Mouse (Mus musculus): ENCODE measurements around the gene Gyg. TPM values are rescaled to one million over a fixed set of nuclear protein-coding genes. Genes with fewer than 3 reads are reported as not detected.
"Not testable (repeated sequence)": the region's sequence is repeated elsewhere in the genome, so short reads cannot be mapped to it uniquely, and the experiment has no call there.

Gyg gene
- polyA plus RNA-seq, 1 experiment from 2014 or later = 48.3 TPM

DNA sequence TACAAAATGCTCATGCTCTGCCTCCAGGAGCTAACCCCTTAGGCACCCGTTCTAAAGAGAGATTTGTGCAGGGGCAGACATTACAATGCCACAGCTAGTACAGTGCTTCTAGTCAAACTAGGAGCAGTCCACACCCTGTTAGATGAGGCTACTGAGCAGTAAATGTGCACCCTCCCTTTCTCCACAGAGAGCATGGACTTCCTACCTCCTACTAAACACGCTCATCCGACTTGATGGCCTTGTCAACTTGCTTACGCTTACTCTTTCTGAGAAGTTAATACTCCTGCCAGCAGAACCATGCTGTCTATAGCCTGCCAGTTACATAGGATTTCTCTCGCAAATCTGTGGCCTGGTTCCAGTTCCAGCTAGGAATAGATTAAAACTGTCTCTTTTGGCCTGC, 29.5 kb downstream of the Gyg start:
- H3K36me3 ChIP-seq (ENCODE audit: insufficient read depth, low read length) = 0 out of 2 replicates have a peak, but pooled peaks cover 4% of the 10 kb centered on the region
- H3K4me3 ChIP-seq (replicated peaks; ENCODE audit: low read depth, low read length) = no peak overlapping the region
- TF ChIP-seq CTCF (IDR thresholded peaks at IDR 0.05; ENCODE audit: low read depth) = no peak
- H3K9me3 ChIP-seq (replicated peaks; ENCODE audit: low read length) = no peaks in the 10 kb centered on the region
- WGBS = 92% methylated on average over 5 of the region's 5 CpGs
- H3K27ac ChIP-seq = no peak overlapping the region
- ATAC-seq (replicated peaks; ENCODE audit: low FRiP score, low read depth) (no peak), DNase-seq (ENCODE audit: low spot score) (no peak)
- H3K9ac ChIP-seq (ENCODE audit: low read depth, low read length) = no peak overlapping the region
- H3K27me3 ChIP-seq (ENCODE audit: insufficient read depth, low read length) = no peaks in the 10 kb centered on the region
- H3K4me2 ChIP-seq (ENCODE audit: low read length) = no peak overlapping the region
- no peaks in the 10 kb centered on the region for H3K4me1 ChIP-seq (replicated peaks; ENCODE audit: insufficient read depth, low read length)

DNA sequence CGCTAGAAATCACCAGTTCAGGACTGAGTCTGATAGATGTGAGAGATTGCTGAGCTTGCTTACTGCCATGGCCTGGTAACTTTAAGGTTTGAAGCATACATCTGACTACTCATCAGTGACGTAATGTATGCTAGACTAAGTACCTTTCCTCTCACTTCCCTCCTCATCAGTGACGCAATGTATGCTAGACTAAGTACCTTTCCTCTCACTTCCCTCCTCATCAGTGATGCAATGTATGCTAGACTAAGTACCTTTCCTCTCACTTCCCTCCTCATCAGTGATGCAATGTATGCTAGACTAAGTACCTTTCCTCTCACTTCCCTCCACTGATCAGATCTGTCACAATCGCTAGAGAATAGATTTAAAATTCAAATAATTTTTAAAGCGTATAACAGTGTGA, 33.5 kb downstream of the Gyg start:
- H3K36me3 ChIP-seq (ENCODE audit: insufficient read depth, low read length); H3K27me3 ChIP-seq (ENCODE audit: insufficient read depth, low read length); ATAC-seq (replicated peaks; ENCODE audit: low FRiP score, low read depth); H3K27ac ChIP-seq; DNase-seq (ENCODE audit: low spot score); H3K4me2 ChIP-seq (ENCODE audit: low read length); H3K4me3 ChIP-seq (replicated peaks; ENCODE audit: low read depth, low read length); H3K9me3 ChIP-seq (replicated peaks; ENCODE audit: low read length); H3K9ac ChIP-seq (ENCODE audit: low read depth, low read length); H3K4me1 ChIP-seq (replicated peaks; ENCODE audit: insufficient read depth, low read length): not testable (repeated sequence)
- WGBS = 85% methylated on average over 5 of the region's 5 CpGs

DNA sequence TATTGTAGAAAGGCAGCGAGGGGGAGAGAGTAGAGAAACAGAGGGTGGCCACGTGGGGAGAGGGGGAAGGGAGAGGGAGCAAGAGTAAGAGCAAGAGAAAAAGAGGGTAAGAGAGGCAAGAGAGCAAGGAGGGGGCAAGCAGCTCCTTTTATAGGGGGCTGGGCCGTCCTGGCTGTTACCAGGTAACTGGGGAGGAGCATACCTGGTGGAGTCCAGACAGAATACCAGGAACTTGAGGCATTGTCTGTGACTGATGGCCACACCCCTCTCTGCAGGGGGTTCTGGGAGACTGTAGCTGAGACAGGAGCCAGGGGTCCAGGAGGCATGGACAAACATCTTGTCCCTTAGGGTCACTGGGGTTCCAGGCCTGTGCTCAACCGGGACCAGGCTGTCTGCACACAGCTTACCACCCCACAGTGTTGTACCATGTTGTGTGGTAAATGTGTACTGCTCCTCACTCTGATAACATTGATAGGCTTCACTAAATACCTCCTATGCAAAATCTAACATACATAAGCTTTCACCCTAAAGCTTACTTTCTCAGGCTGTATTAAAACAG, 35.4 kb downstream of the Gyg start:
- Histone ChIP-seq H3K4me1 (replicated peaks; ENCODE audit: insufficient read depth, low read length) (no peaks in the 10 kb centered on the region), H3K9ac (ENCODE audit: low read depth, low read length) (no peak overlapping the region), H3K9me3 (replicated peaks; ENCODE audit: low read length) (no peaks in the 10 kb centered on the region), H3K4me2 (ENCODE audit: low read length) (no peak overlapping the region), H3K4me3 (replicated peaks; ENCODE audit: low read depth, low read length) (no peak overlapping the region), H3K27me3 (ENCODE audit: insufficient read depth, low read length) (no peaks in the 10 kb centered on the region), H3K27ac (no peak overlapping the region), H3K36me3 (ENCODE audit: insufficient read depth, low read length) (no peaks in the 10 kb centered on the region; the same call in 1 of the 2 replicates)
- TF ChIP-seq CTCF (IDR thresholded peaks at IDR 0.05; ENCODE audit: low read depth) = no peak
- ATAC-seq (replicated peaks; ENCODE audit: low FRiP score, low read depth) (0 out of 2 replicates have a peak, but pooled peaks have one; percentile 33), DNase-seq (ENCODE audit: low spot score) (no peak)
- WGBS = 60% methylated on average over 4 of the region's 4 CpGs

DNA sequence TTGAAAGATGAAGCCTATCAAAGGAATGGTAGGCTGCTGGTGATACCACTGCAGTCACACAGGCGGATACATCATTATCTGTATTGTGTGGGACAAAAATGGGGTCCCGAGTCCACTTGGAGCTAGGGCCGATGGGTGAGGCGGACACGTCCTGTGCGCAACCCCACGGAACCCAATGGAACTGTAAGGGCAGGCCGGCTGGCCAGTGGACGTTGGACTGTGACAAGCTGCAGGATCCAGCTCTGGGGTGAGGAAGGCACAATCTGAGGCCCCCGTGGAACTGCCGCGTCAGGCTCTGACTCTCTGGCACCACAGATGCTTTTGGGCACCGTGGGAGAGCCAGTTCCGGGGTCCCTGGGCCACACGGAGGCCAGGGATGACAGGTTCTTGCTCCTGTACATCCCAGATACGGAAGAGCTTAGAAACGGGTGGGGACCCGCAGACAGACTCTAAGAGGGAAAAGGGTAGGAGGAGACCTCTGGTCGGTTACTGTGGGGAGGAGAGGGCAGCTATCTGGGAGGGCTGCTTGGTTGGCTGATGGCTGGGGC, 36.0 kb downstream of the Gyg start:
- TF ChIP-seq CTCF (IDR thresholded peaks at IDR 0.05; ENCODE audit: low read depth) = no peak
- ATAC-seq (replicated peaks; ENCODE audit: low FRiP score, low read depth) = 0 out of 2 replicates have a peak, but pooled peaks have one; percentile 43
- Histone ChIP-seq H3K9me3 (replicated peaks; ENCODE audit: low read length) (no peaks in the 10 kb centered on the region), H3K36me3 (ENCODE audit: insufficient read depth, low read length) (no peaks in the 10 kb centered on the region; the same call in 1 of the 2 replicates), H3K27ac (no peak overlapping the region), H3K4me3 (replicated peaks; ENCODE audit: low read depth, low read length) (no peak overlapping the region), H3K27me3 (ENCODE audit: insufficient read depth, low read length) (no peaks in the 10 kb centered on the region), H3K4me2 (ENCODE audit: low read length) (no peak overlapping the region), H3K9ac (ENCODE audit: low read depth, low read length) (no peak overlapping the region), H3K4me1 (replicated peaks; ENCODE audit: insufficient read depth, low read length) (no peaks in the 10 kb centered on the region)
- 88% methylated on average over 19 of the region's 19 CpGs for WGBS
- DNase-seq (ENCODE audit: low spot score) = no peak

GRCm38 (mm10) chr3:20111913-20112312, 43.2 kb downstream of the Gyg start:
- H3K9me3 ChIP-seq (replicated peaks; ENCODE audit: low read length) = no peaks in the 10 kb centered on the region
- no peak overlapping the region for H3K4me3 ChIP-seq (replicated peaks; ENCODE audit: low read depth, low read length)
- no peak overlapping the region for H3K27ac ChIP-seq
- DNase-seq (ENCODE audit: low spot score) = no peak
- no peak for ATAC-seq (replicated peaks; ENCODE audit: low FRiP score, low read depth)
- no peak overlapping the region for H3K4me2 ChIP-seq (ENCODE audit: low read length)
- no peak overlapping the region for H3K9ac ChIP-seq (ENCODE audit: low read depth, low read length)
- H3K36me3 ChIP-seq (ENCODE audit: insufficient read depth, low read length) = peaks cover 19% of the 10 kb centered on the region
- WGBS = 98% methylated on average over 2 of the region's 2 CpGs
- no peaks in the 10 kb centered on the region for H3K27me3 ChIP-seq (ENCODE audit: insufficient read depth, low read length)
- TF ChIP-seq CTCF (IDR thresholded peaks at IDR 0.05; ENCODE audit: low read depth) = no peak
- no peaks in the 10 kb centered on the region for H3K4me1 ChIP-seq (replicated peaks; ENCODE audit: insufficient read depth, low read length)

DNA sequence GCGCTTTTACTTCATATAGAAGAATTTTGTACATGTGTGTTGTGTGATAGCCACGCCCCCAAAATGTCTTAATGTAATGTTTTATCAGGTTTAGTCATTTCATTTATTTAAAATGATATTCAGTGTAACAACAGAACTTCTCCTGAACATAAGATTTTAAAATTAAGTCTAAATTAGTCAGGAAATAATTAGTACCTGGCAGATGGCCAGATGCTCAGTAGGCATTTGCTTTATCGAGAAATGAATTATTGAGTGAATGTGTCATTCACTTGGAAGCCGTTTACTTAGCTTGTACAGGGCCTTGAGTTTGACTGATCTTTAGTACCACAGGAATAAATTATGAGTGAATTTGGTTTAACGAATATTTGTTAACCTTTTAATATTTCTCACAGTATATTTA, 46.2 kb downstream of the Gyg start:
- no peak for TF ChIP-seq CTCF (IDR thresholded peaks at IDR 0.05; ENCODE audit: low read depth)
- Histone ChIP-seq H3K4me3 (replicated peaks; ENCODE audit: low read depth, low read length) (no peak overlapping the region), H3K4me2 (ENCODE audit: low read length) (no peak overlapping the region), H3K27ac (no peak overlapping the region), H3K4me1 (replicated peaks; ENCODE audit: insufficient read depth, low read length) (no peaks in the 10 kb centered on the region), H3K36me3 (ENCODE audit: insufficient read depth, low read length) (peaks cover 21% of the 10 kb centered on the region), H3K9ac (ENCODE audit: low read depth, low read length) (no peak overlapping the region), H3K9me3 (replicated peaks; ENCODE audit: low read length) (no peaks in the 10 kb centered on the region), H3K27me3 (ENCODE audit: insufficient read depth, low read length) (no peaks in the 10 kb centered on the region)
- 84% methylated on average over 5 of the region's 5 CpGs for WGBS
- ATAC-seq (replicated peaks; ENCODE audit: low FRiP score, low read depth) = no peak
- no peak for DNase-seq (ENCODE audit: low spot score)

DNA sequence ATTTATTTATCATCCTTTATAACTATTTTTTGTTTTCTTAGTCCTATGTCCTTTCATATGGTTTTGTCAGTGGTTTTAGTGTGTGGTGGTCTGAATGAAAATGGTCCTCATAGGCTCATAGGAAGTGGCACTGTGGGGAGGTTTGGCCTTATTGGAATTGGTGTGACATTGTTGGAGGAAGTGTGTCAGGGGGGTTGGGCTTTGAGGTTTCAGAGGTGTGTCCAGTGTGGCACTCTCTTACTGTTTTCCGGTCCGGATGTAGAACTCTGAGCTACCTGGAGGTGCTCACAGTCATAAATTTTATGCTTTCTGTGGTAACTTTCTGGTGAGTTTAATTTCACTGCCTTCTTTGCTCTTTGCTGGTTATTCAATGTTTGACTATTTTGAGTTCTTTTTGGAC, 50.3 kb downstream of the Gyg start:
- no peak overlapping the region for H3K27ac ChIP-seq
- WGBS = 74% methylated on average over 2 of the region's 2 CpGs

More for the DNA sequence above, 50.3 kb downstream of the Gyg start:
- Histone ChIP-seq H3K4me2 (ENCODE audit: low read length) (no peak overlapping the region), H3K4me3 (replicated peaks; ENCODE audit: low read depth, low read length) (no peak overlapping the region), H3K9me3 (replicated peaks; ENCODE audit: low read length) (no peaks in the 10 kb centered on the region), H3K27me3 (ENCODE audit: insufficient read depth, low read length) (no peaks in the 10 kb centered on the region), H3K4me1 (replicated peaks; ENCODE audit: insufficient read depth, low read length) (no peaks in the 10 kb centered on the region), H3K9ac (ENCODE audit: low read depth, low read length) (no peak overlapping the region), H3K36me3 (ENCODE audit: insufficient read depth, low read length) (0 out of 2 replicates have a peak, but pooled peaks cover 3% of the 10 kb centered on the region)
- no peak for DNase-seq (ENCODE audit: low spot score)
- ATAC-seq (replicated peaks; ENCODE audit: low FRiP score, low read depth) = no peak
- no peak for TF ChIP-seq CTCF (IDR thresholded peaks at IDR 0.05; ENCODE audit: low read depth)

All from kidney, postnatal 0 days (tissue).